Mouse (Mus musculus) small intestine, adult 2 months (tissue): ENCODE measurements at regions not wholly inside any gene's neighbourhood (a gene's known extent, or its start where the extent isn't known, plus 50 kb on each side); places are given as distances from the start of the nearest gene placed in this dataset.

ENCODE experiments used
- H3K27ac ChIP-seq: fragments of 200-500 bp; 2 replicates; pipeline ENCODE4 v1.5.1; 2012; ENCODE audit warnings: low read depth, low read length, control low read depth, inconsistent platforms; ENCODE audit not compliant: insufficient read depth
- H3K27me3 ChIP-seq: fragments of 200-500 bp; 2 replicates; pipeline ENCODE4 v1.6.1; 2012; ENCODE audit warnings: mild to moderate bottlenecking, moderate library complexity, low read length, inconsistent platforms; ENCODE audit not compliant: control insufficient read depth, insufficient read depth
- H3K36me3 ChIP-seq: fragments of 200-500 bp; 2 replicates; pipeline ENCODE4 v1.6.1; 2012; ENCODE audit warnings: mild to moderate bottlenecking, low read length, control low read depth, inconsistent platforms; ENCODE audit not compliant: control insufficient read depth, insufficient read depth
- H3K4me1 ChIP-seq: fragments of 200-500 bp; 2 replicates; pipeline ENCODE4 v1.6.1; 2012; ENCODE audit warnings: low read length, inconsistent platforms, mixed read lengths; ENCODE audit not compliant: control insufficient read depth, insufficient read depth, insufficient read length
- H3K4me3 ChIP-seq: fragments of 200-500 bp; 2 replicates; pipeline ENCODE4 v1.5.1; 2012; ENCODE audit warnings: low read depth, mild to moderate bottlenecking, control low read depth, inconsistent platforms, low read length, moderate library complexity
- CTCF ChIP-seq: fragments of 200-500 bp; IDR thresholded peaks from 2 replicates; pipeline ENCODE4 v1.5.1; 2012; ENCODE audit warnings: low read depth, mild to moderate bottlenecking, control low read depth, inconsistent platforms, low read length, moderate library complexity, mixed read lengths; ENCODE audit not compliant: insufficient replicate concordance, insufficient read length; ENCODE audit errors: extremely low read depth
- POLR2A ChIP-seq: fragments of 200-500 bp; IDR thresholded peaks from 2 replicates; pipeline ENCODE4 v1.6.1; 2012; ENCODE audit warnings: low read depth, mild to moderate bottlenecking, control low read depth, inconsistent platforms, low read length, moderate library complexity
- WGBS: fragments of 180-500 bp; shearing (Covaris S2); methylation state at CpG from one replicate; pipeline ENCODE4 v1.1.7; 2018; 5-methylcytosine and 5-hydroxymethylcytosine counted together

- H3K36me3 ChIP-seq = no peaks in the 10 kb centered on the region
- H3K27me3 ChIP-seq = no peaks in the 10 kb centered on the region
- no peak overlapping the region for H3K27ac ChIP-seq
- 76% methylated on average over 6 of the region's 6 CpGs for WGBS
- H3K4me1 ChIP-seq = no peaks in the 10 kb centered on the region
- H3K4me3 ChIP-seq = no peak overlapping the region
- TF ChIP-seq POLR2A (no peak), CTCF (no peak)
Observed at GRCm38 (mm10) chr15:67420776-67421175, 920.1 kb upstream of the Lrrc6 start.

- Histone ChIP-seq H3K36me3 (no peaks in the 10 kb centered on the region), H3K27ac (no peak overlapping the region), H3K4me1 (no peaks in the 10 kb centered on the region), H3K27me3 (no peaks in the 10 kb centered on the region), H3K4me3 (no peak overlapping the region)
- 92% methylated on average over 1 of the region's 1 CpGs for WGBS
- TF ChIP-seq POLR2A (no peak), CTCF (no peak)
Observed at GRCm38 (mm10) chr15:67419733-67420132, 919.0 kb upstream of the Lrrc6 start.

GRCm38 (mm10) chr15:67417742-67418163 is 917.0 kb upstream of the Lrrc6 start:
- Histone ChIP-seq H3K4me1 (no peaks in the 10 kb centered on the region), H3K27ac (no peak overlapping the region), H3K27me3 (no peaks in the 10 kb centered on the region), H3K36me3 (no peaks in the 10 kb centered on the region), H3K4me3 (no peak overlapping the region)
- no peak for TF ChIP-seq CTCF
- no peak for TF ChIP-seq POLR2A
- 99% methylated on average over 2 of the region's 2 CpGs for WGBS

GRCm38 (mm10) chr15:67415840-67416239 is 915.1 kb upstream of the Lrrc6 start:
- Histone ChIP-seq H3K27ac (no peak overlapping the region), H3K36me3 (no peaks in the 10 kb centered on the region), H3K4me1 (no peaks in the 10 kb centered on the region), H3K27me3 (no peaks in the 10 kb centered on the region), H3K4me3 (no peak overlapping the region)
- 66% methylated on average over 2 of the region's 2 CpGs for WGBS
- TF ChIP-seq POLR2A = no peak
- no peak for TF ChIP-seq CTCF

GRCm38 (mm10) chr15:67414371-67414930 is 913.7 kb upstream of the Lrrc6 start:
- TF ChIP-seq POLR2A (no peak), CTCF (no peak)
- Histone ChIP-seq H3K36me3 (no peaks in the 10 kb centered on the region), H3K4me3 (no peak overlapping the region), H3K27ac (no peak overlapping the region), H3K4me1 (no peaks in the 10 kb centered on the region), H3K27me3 (no peaks in the 10 kb centered on the region)
- WGBS = 75% methylated on average over 3 of the region's 3 CpGs

GRCm38 (mm10) chr15:67413581-67413980 is 912.9 kb upstream of the Lrrc6 start:
- WGBS = 90% methylated on average over 3 of the region's 3 CpGs
- Histone ChIP-seq H3K4me3 (no peak overlapping the region), H3K4me1 (no peaks in the 10 kb centered on the region), H3K36me3 (no peaks in the 10 kb centered on the region), H3K27ac (no peak overlapping the region), H3K27me3 (no peaks in the 10 kb centered on the region)
- TF ChIP-seq CTCF = no peak
- no peak for TF ChIP-seq POLR2A

- H3K36me3 ChIP-seq = no peaks in the 10 kb centered on the region
- 95% methylated on average over 1 of the region's 1 CpGs for WGBS
- no peak overlapping the region for H3K4me3 ChIP-seq
- H3K27ac ChIP-seq = no peak overlapping the region
- no peaks in the 10 kb centered on the region for H3K4me1 ChIP-seq
- no peaks in the 10 kb centered on the region for H3K27me3 ChIP-seq
- TF ChIP-seq POLR2A (no peak), CTCF (no peak)
Observed at GRCm38 (mm10) chr15:67412394-67412793, 911.7 kb upstream of the Lrrc6 start.

GRCm38 (mm10) chr15:67411657-67412056 is 910.9 kb upstream of the Lrrc6 start:
- Histone ChIP-seq H3K4me3 (no peak overlapping the region), H3K36me3 (no peaks in the 10 kb centered on the region), H3K4me1 (no peaks in the 10 kb centered on the region), H3K27me3 (no peaks in the 10 kb centered on the region), H3K27ac (no peak overlapping the region)
- no peak for TF ChIP-seq CTCF
- TF ChIP-seq POLR2A = no peak
- WGBS = 81% methylated on average over 2 of the region's 2 CpGs
